Mouse (Mus musculus): ENCODE data around the gene Cds1. TPM values are rescaled to one million over a fixed set of nuclear protein-coding genes. Genes with fewer than 3 reads are reported as not detected.
A peak's percentile ranks its signal among the peaks of the same experiment; 100 is the strongest.

Gene Cds1
- total RNA-seq, 2 experiments from 2014 or later: 57.2 to 58.8 TPM

DNA sequence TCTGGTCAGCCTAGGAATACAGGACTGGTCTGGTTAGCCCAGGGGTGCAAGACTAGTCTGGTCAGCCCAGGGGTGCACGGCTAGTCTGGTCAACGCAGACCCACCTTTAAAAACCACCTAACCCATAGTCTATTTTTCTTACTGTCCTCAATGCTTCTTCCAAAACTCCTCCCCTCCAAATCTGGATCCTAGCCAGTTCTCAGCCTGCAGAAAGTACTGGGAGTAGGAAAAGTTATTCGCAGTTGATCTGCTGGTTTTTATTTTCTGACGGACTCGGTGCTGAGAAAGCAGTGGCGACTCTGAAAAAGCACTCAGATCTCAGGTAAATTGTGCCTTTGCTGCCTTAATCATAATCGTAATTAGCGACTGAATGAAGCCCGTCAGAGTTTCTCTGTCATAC lies 7.7 kb downstream of the Cds1 start:
- DNase-seq (ENCODE audit: low spot score in 2 of 2): no peak

DNA sequence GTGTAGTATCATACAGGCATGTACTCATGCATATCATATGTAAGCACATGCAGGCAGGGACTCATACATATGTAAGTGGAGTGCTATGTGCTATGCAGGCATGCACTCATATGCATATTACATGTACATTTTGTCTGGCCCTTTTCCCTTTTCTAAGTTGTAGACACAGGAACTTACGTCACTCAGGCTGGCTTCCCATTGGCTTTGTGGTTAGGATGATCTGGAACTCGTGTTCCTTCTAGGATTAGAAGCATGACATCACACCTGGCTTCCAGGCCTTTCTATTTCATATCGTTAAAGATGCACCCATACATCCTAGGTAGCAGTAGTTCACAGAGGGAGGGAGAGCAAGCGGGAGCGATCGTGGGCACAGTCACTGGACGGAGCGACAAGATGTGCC lies 10.3 kb downstream of the Cds1 start:
- no peak for DNase-seq (ENCODE audit: low spot score in 2 of 2)

DNA sequence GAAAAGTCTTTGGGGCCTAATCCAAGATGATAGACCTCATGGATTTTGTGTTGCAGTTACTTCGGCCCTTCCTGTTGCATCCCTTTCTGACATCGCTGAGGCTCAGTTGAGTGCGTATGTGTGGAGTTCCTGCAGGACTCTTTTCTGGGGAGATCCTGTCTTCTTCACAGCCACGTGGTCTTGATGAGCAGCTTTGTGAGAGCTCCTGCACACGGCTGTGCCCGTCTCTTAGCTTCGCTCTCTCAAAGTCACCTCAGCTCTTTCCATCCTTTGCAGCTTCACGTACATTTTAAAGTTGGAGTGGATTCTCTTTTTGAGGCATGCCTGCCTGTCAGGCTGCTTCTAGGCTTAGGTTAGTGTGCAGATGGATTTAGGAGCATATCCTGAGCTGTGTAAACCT lies 11.6 kb downstream of the Cds1 start:
- no peak for DNase-seq (ENCODE audit: low spot score in 2 of 2)

DNA sequence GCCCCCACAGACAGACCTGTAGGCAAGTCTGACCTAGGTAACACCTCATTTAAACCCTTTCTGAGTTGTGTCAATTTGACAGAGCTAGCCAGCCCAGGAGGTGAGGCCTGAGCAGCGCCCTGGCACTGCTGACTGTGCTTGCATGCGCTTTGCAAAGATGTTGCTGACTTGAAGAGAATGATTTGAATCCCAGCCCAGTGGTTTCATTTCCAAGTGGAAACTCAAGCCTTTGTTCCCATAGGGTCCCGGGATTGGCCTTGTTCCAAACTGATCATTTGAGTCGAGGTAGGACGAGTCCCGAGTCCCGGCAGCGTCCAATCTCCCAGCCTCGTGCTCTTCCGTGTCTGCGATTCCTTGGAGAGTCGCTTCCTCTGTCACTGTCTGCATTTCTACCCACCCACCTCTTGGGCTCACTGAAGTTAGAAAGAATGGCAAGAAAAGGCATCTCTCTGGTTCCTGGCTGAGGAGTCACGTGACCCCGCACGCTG lies 14.5 kb downstream of the Cds1 start:
- DNase-seq (ENCODE audit: low spot score in 2 of 2): no peak

DNA sequence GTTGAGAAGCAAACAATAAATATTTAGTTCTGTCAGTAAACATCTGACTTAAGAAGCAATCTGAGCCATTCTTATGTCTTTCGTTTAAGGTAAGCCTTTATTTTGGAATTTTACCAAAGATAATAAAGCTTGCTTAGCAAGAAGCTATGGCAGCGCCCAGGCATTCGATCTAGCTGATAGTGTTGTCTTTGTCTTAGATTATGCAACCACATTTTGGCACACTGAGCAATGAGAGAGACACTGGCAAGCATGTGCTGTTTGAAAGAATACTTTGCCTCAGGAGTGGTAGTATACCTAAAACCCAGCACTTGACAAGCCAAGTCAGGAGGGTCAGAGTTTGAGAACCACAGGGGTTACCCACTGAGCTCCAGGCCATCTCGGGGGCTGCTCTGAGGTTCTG lies 16.0 kb downstream of the Cds1 start:
- DNase-seq (ENCODE audit: low spot score in 2 of 2): no peak

DNA sequence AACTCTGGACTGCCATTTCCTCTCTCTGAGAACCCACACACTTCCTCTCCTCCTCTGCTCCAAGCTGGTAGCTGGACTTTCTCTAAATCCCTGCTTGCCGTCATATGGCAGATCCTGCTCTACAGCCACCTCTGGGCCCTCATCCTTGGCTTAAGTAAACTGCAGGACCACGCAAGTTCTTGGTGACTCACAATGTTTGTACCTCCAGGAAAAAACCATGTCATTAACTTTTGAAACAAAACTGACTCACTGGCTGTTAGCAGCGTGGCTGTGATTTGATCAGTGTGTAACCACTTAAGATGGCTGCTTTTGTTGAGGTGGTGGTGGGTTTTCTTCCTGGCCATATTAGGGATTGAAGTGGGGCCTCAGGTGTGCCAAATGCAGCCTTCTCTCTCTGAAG lies 19.4 kb downstream of the Cds1 start:
- DNase-seq (ENCODE audit: low spot score in 2 of 2): no peak

DNA sequence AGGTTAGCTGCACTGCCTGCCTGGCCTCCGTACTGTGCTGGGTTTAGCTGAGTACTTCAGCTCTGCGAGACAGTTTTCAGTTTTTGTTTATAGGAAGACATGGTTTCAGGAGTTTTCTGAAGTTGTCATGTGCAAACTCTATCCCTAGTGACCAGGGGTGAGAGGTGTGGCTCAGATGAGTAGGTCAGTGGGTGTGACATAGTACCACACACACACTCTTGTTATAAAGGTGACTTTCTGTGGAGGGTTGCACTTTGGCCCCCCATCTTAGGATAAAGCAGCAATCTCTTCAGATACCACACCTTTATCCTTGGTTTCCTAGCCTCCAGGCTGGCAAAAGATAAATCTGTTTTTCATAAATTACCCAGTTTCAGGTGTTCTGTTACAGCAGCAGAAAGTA lies 19.9 kb downstream of the Cds1 start:
- no peak for DNase-seq (ENCODE audit: low spot score in 2 of 2)

DNA sequence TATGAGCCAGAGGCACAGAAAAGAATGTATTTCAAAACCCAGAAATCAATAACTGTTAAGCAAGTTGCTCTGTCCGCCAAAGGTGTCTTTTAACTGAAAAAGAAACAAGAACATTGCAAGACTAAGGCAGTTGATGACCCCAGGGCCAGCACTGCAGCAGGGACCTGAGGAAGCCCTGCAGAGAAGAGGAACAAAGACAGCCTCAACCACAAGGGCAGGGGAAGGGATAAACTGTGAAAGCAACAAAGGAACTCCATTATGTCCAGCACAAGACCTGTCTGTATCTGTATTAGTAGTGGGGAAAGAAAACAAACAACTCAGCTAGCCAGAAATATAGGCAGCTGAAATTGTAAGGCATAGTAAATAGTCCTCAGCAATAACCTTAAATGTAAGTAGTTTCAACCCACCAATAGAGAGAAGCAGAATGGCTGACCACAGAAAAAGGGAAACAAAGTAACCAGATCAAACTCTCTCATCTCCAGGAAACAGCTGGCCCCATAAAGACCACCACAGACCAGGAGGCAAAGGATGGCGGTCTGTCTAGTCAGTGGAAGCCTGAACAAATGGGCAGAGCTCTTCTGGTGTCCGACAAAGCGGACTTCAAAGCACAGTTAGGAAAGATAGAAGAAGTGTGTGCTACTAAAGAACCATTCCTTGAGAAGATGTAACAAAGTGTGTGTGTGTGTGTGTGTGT lies 21.1 kb downstream of the Cds1 start:
- DNase-seq (ENCODE audit: low spot score in 2 of 2): peak in 1 of 2 experiments; percentile 13

DNA sequence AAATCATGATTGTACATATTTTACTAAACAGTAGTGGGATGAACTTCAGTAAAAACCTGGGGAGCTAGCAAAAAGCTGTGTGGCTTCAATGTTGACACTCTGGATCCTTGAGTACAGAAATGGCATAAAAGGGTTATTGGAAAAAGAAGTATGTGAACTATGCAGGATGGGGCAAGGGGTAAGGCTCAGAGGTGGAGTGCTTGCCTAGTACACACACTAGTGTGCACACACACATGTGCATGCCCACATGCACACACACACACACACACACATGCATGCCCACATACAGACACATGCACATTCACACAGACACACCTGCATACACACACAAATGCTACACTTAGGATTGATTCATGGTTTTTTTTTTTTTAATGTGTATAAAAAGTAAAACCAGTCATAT lies 24.8 kb downstream of the Cds1 start:
- DNase-seq (ENCODE audit: low spot score in 2 of 2): no peak

DNA sequence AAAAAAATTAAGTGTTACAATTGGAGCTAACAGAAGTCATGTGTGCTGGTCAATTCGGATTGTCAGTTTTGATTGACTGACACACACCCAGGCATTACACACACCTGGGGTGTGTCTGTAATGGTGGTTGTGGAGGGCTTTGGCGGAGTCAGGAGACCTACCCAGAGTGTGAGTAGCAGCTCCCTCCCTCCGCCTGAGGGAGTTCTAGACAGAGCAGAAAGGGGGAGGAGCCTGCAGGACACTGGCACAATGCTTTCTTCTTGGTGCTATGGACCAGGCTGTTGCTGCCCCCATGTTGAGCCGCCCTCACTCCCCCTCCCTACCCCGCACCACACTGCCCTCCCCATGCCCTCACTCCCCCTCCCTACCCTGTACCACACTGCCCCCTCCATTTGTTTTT lies 25.6 kb downstream of the Cds1 start:
- DNase-seq (ENCODE audit: low spot score in 2 of 2): no peak

DNA sequence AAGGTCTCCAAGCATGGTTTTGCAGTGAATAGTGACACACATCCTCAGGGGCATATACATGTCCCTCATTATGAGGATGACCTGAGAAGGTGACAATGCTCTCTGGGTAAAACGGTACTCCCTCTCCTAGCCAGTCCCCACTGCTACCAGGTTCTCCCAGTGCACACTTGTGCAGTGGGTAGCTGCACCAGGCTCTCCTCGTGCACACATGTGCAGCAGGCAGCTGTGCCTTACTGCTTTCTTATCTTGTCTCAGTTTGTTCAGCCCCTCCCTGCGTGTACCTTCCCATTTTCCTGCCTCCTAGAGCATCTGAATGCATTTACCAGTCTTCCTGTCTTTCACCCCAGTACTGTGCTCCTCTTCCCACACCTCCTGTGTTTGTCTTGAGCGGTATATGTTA lies 27.7 kb downstream of the Cds1 start:
- DNase-seq (ENCODE audit: low spot score in 2 of 2): no peak

DNA sequence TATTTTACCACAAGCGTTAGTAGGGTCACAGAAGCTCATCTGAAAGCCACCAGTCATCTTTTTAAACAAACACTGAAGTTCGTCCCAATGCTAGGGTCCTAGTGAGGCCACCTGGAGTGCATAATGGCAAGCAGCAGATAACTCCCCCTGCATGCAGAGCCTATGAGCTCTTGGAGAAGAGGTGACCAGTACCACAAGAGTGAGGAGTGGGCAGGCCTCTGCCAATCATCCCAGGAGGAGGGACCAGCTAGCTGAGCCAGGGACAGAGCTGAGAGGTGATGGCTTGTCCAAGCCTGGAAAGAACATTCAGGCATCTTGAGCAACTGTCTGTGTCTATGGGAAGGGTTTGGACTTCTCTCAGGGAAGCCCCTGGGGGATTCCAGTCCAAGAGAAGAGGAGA lies 37.0 kb downstream of the Cds1 start:
- no peak for DNase-seq (ENCODE audit: low spot score in 2 of 2)

DNA sequence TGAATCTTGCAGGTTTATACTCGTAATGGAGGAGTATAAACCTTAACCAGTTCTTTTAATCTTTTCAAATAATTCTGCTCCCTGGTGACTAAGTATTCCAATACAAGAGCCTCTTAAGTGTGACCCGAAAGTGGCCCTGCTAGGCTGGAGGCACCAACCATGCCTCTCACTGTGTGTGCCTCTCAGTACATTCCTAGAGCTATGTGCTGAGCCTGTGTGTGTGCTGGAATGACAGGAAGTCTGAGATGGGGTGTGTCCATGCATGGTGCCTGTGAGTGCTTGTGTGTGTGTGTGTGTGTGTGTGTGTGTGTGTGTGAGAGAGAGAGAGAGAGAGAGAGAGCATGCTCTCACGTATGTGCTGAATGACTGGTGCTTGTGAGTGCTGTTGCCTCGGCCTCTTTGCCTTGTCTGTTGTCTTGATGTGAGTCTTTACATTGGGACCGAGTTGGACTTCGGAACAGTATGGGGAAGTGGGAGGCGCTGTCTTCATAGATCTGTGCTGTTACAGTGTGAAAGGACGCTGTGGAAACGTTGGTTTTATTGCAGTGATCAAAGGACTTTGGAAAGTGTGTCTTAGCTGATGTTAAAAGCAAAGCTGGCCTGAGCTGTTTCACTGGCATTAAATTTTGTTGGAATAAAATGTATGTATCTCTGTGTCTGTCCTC lies 37.6 kb downstream of the Cds1 start:
- DNase-seq (ENCODE audit: low spot score in 2 of 2): no peak

DNA sequence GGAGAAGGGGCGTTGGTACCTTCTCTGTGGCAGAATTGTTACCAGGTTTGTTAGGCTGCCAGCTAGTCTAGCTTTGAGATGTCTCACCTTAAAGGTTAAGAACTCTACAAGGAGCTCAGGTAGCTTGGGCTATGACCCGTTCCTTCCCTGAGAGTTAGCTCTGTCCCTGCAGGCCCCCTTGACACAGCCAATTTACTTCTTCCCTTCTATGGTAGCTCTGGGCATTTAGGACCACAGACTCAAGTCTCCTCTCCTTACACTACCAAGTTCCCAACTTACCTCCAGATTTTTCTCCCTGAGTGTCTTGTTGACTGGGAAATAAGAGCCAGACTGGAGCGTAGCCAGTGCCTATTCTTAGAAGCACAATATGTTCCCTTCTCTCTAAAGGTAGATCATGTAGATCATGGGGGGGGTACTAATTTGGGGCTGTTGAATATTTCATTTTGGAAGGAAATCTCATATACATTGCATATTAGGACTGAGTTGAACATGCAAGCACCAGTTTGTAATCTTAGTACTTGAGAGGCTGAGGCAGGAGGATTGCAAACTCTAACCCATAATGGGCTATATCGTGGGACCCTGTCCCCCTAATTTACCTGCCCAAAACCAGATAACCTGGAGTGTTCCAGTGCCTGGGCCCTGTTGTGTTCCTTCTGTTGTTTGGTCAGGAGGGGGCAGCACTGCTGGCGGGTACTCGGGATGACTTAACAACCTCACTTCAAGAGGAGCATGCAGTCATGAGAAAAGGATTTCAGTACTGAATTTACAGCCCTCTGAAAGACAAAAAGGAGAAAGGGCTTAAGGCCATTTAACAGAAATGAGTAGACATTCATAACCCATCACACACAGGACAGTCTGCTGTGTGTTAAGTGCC lies 46.6 kb downstream of the Cds1 start:
- no peak for DNase-seq (ENCODE audit: low spot score in 2 of 2)

DNA sequence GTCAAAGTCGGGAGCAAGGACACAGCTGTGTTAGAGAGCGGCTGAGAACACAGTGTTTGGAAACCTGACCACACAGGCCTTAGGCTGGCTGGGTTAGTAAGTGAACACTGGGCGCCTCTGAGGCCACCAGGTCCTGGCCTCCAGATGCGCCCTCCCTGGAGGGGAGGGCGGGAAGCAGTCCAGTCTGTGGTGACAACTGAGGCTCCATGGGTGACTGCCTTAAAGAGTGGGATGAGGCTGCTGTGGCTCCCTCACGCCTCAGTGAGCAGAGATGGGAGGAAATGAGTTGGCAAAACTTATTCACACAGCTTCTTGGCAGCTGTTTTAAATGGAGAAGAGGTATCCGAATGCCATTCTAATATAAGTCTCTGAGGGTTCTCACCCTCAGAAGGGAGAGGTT lies 51.9 kb downstream of the Cds1 start:
- DNase-seq (ENCODE audit: low spot score in 2 of 2): no peak

DNA sequence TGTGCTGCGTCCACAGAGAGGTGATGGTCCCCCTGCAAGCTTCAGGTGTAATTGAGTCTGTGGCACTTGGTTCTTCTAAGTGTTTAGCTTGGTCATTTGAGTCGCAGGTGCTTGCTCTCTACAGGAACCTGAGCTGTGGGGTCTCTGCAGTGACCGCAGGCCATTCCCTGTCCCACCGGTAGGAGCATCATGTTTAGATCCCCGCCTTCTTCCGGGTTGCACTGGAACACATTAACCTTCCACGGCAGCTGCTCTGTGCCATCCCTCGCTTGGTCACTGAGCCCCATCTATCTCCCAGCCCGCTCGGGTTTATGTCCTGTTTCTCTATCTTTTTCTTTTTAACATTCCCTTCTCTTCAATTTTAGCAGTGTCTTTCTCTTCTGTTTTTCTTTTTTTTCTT lies 54.3 kb downstream of the Cds1 start:
- no peak for DNase-seq (ENCODE audit: low spot score in 2 of 2)

DNA sequence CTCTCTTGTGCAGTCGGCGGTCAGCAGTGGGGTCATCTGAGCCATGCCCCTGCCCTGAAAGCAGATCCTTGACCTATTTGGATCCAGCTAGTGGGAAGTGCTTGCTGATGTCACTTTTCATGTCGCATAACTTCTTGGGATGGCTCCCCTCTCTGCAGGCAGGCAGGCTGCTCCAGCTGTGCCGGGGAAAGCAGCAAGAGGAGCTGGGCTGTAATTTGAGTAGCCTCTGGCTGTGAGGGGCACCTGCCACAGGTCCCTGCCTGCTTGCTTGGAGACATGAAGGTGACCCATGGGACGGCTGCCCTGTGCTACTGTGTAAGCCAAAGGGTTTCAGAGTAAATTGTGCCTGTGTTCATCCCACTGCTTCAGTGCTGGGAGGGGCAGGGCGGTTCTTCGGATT lies 54.9 kb downstream of the Cds1 start:
- DNase-seq (ENCODE audit: low spot score in 2 of 2): no peak

DNA sequence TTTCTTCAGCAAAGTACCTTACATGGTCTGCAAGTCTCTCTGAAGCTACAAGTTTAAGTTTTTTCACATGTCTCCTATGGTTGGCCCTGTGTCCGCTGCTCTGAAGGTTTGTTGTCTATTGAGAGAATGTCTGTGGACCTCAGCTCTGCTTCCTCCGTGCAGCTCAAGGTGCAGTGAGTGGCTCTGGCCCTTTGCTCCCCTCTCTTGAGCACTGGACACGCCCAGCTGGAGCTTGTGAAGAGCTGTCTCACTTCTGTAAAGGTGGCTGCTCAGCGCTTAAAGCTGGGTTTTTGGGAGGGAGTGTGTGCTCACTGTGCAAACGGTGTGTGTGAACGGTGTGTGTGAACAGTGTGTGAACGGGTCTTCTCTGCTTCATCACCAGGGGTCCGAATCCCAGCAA lies 56.1 kb downstream of the Cds1 start:
- DNase-seq (ENCODE audit: low spot score in 2 of 2): no peak

DNA sequence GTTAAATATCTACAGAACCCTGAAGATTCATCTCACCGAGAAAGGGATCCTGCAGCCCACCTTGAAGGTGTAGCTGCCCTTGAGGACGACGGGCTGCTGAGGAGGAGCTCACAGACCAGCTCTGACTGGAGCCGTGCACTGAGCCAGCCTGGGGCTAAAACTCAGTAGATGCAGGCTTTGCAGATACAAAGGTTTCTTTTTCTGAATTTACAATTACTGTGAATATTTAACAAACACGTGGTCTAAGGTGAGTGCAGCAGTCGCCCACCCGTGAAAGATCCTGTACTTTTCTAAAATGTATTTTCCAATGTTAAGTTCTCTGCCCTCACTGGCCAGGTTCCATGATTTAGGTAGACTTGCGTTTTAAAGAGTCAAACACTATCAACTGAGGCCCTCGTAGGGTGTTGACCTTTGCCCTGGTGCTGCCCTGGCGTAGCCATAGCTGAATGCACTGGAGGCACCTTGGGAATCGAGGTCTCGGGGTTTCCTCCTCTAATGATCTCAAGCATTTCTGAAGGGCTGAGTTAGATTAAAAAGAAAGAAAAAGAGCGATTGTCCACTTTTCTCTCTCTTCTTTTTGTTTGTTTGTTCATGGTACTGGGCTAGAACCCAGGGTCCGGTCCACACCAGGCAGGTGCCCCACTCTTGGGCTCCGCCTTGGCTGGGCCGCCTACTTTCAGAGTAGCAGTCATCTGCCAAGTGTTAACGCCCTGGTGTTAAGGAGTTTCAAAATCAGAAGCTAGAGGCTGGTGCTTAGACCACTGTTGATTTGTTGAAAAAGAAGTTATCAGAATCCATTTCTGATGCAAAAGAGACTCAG lies 56.8 kb downstream of the Cds1 start:
- DNase-seq (ENCODE audit: low spot score in 2 of 2): no peak

DNA sequence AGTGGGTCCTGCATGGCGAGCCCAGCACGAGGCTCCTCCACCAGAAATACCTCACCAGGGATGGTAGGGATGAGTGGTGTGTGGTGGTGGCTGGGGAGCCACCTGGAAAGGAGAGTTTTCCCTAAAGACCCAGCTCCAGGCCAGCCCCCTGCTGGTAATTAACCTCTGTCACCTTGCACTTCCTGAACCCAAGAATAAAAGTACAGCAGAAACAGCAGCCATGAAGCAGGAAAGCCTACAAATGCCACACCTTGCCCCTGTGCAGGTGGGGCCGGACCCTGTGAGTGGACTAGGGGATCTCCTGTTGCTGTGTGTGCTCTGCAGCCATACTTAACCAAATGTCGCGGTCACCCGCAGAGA lies 57.4 kb downstream of the Cds1 start:
- DNase-seq (ENCODE audit: low spot score in 2 of 2): no peak
